Mouse (Mus musculus): Measurements from ENCODE around the gene Clnk. TPM values are rescaled to one million over a fixed set of nuclear protein-coding genes. Genes with fewer than 3 reads are reported as not detected.

Gene Clnk
- total and polyA plus RNA-seq, 3 experiments: not detected

GRCm38 (mm10) chr5:38698046-38698445 is 178.6 kb downstream of the Clnk start:
- Histone ChIP-seq H3K9ac (ENCODE audit: control insufficient read depth, low read depth, low read length, poor library complexity, severe bottlenecking) (no peak overlapping the region), H3K79me2 (ENCODE audit: control insufficient read depth, insufficient read depth, low read length, poor library complexity) (no peaks in the 10 kb centered on the region), H3K4me1 (ENCODE audit: control insufficient read depth in 1 of 2, insufficient read depth in 2 of 2, low read length in 2 of 2) (no peaks in the 10 kb centered on the region), H3K27ac (ENCODE audit: control insufficient read depth, low read depth, low read length) (no peak overlapping the region), H3K4me3 (ENCODE audit: control insufficient read depth in 1 of 2, insufficient read depth in 1 of 2, low read depth in 2 of 2, low read length in 2 of 2) (no peak overlapping the region), H3K36me3 (ENCODE audit: control insufficient read depth in 1 of 2, insufficient read depth in 2 of 2, low read length in 2 of 2) (no peaks in the 10 kb centered on the region), H3K27me3 (ENCODE audit: control insufficient read depth in 1 of 2, insufficient read depth in 2 of 2, low read length in 2 of 2) (no peaks in the 10 kb centered on the region), H3K9me3 (replicated peaks; ENCODE audit: insufficient read depth, low read length) (no peaks in the 10 kb centered on the region)
- TF ChIP-seq ETS1 (IDR thresholded peaks at IDR 0.05; ENCODE audit: low read depth, low read length) (no peak), NELFE (IDR thresholded peaks at IDR 0.05; ENCODE audit: low read depth, low read length) (no peak), MEF2A (IDR thresholded peaks at IDR 0.05; ENCODE audit: extremely low read depth, insufficient replicate concordance, low read depth, low read length, poor library complexity, severe bottlenecking) (no peak), CHD1 (IDR thresholded peaks at IDR 0.05; ENCODE audit: low read depth, low read length) (no peak), USF1 (IDR thresholded peaks at IDR 0.05; ENCODE audit: low read depth, low read length) (no peak), ELF1 (IDR thresholded peaks at IDR 0.05; ENCODE audit: low read depth, low read length) (no peak), ZMIZ1 (IDR thresholded peaks at IDR 0.05; ENCODE audit: low read depth, low read length) (no peak), KAT2A (conservative IDR thresholded peaks at IDR 0.05; ENCODE audit: low read depth, low read length) (no peak), RCOR1 (IDR thresholded peaks at IDR 0.05; ENCODE audit: low read depth, low read length) (no peak), ZKSCAN1 (IDR thresholded peaks at IDR 0.05; ENCODE audit: low read depth, low read length) (no peak), MYB (IDR thresholded peaks at IDR 0.05; ENCODE audit: low read depth, low read length) (no peak), MAFK (IDR thresholded peaks at IDR 0.05; ENCODE audit: borderline replicate concordance, low read depth, low read length) (no peak), CHD2 (IDR thresholded peaks at IDR 0.05; ENCODE audit: low read length) (no peak), TBP (IDR thresholded peaks at IDR 0.05; ENCODE audit: low read depth, low read length) (no peak), MAZ (IDR thresholded peaks at IDR 0.05; ENCODE audit: low read depth, low read length) (no peak), SIN3A (IDR thresholded peaks at IDR 0.05; ENCODE audit: low read length) (no peak)
- DNase-seq (ENCODE audit: low read depth, low spot score): no peak

- H3K4me3 ChIP-seq (ENCODE audit: control insufficient read depth in 1 of 2, insufficient read depth in 1 of 2, low read depth in 2 of 2, low read length in 2 of 2): no peak overlapping the region
- TF ChIP-seq POLR2AphosphoS5 (IDR thresholded peaks at IDR 0.05; ENCODE audit: borderline replicate concordance, low read depth, low read length) (no peak), POLR2AphosphoS2 (IDR thresholded peaks at IDR 0.05; ENCODE audit: low read length) (no peak)
- H3K9me3 ChIP-seq (replicated peaks; ENCODE audit: insufficient read depth, low read length): no peaks in the 10 kb centered on the region
- H3K27ac ChIP-seq (ENCODE audit: control insufficient read depth, low read depth, low read length): no peak overlapping the region
- H3K79me2 ChIP-seq (ENCODE audit: control insufficient read depth, insufficient read depth, low read length, poor library complexity): no peaks in the 10 kb centered on the region
- no peaks in the 10 kb centered on the region for H3K36me3 ChIP-seq (ENCODE audit: control insufficient read depth in 1 of 2, insufficient read depth in 2 of 2, low read length in 2 of 2)
- no peaks in the 10 kb centered on the region for H3K27me3 ChIP-seq (ENCODE audit: control insufficient read depth in 1 of 2, insufficient read depth in 2 of 2, low read length in 2 of 2)
- no peak overlapping the region for H3K9ac ChIP-seq (ENCODE audit: control insufficient read depth, low read depth, low read length, poor library complexity, severe bottlenecking)
- H3K4me1 ChIP-seq (ENCODE audit: control insufficient read depth in 1 of 2, insufficient read depth in 2 of 2, low read length in 2 of 2): no peaks in the 10 kb centered on the region
- no peak for DNase-seq (ENCODE audit: low read depth, low spot score)
These were observed 179.8 kb downstream of the Clnk start for GRCm38 (mm10) chr5:38696616-38697375.

Data from MEL (cell line).